Mouse (Mus musculus) mature B cell (primary cell): Measurements from ENCODE around the gene Llcfc1.

Source experiments
- in situ Hi-C: fragments of 300-500 bp; cut with MboI; formaldehyde crosslinking; loops from 2 replicates; pipeline ENCODE4 v1.14.3; 2019

Gene Llcfc1

GRCm38 (mm10) chr6:41684131-41684530 lies at the start of gene Llcfc1:
Gene Llcfc1, plus strand, starts transcription at chr6:41684431.
- in situ Hi-C loops = no loop called here

- in situ Hi-C loops = no loop called here
Measured at GRCm38 (mm10) chr6:41635211-41635610, 49.0 kb upstream of the Llcfc1 start.

GRCm38 (mm10) chr6:41636178-41636577 lies 48.1 kb upstream of the Llcfc1 start, which contains the start of gene Trpv6:
Gene Trpv6, minus strand, starts transcription at chr6:41636405.
- in situ Hi-C loops = no loop called here

- in situ Hi-C loops = no loop called here
Measured at GRCm38 (mm10) chr6:41637393-41637792, 46.8 kb upstream of the Llcfc1 start.

- in situ Hi-C loops = no loop called here
Measured at GRCm38 (mm10) chr6:41637927-41638506, 46.2 kb upstream of the Llcfc1 start.

- in situ Hi-C loops = no loop called here
Measured at GRCm38 (mm10) chr6:41640449-41640848, 43.8 kb upstream of the Llcfc1 start.

- in situ Hi-C loops = no loop called here
Measured at GRCm38 (mm10) chr6:41641173-41641866, 42.9 kb upstream of the Llcfc1 start.

GRCm38 (mm10) chr6:41642765-41643164 lies 41.5 kb upstream of the Llcfc1 start:
- in situ Hi-C loops = no loop called here

GRCm38 (mm10) chr6:41643227-41643626 lies 41.0 kb upstream of the Llcfc1 start:
- in situ Hi-C loops = no loop called here

- in situ Hi-C loops = no loop called here
Measured at GRCm38 (mm10) chr6:41646220-41646619, 38.0 kb upstream of the Llcfc1 start.

GRCm38 (mm10) chr6:41646672-41647071 lies 37.6 kb upstream of the Llcfc1 start:
- in situ Hi-C loops = no loop called here

- in situ Hi-C loops = no loop called here
Measured at GRCm38 (mm10) chr6:41653173-41653572, 31.1 kb upstream of the Llcfc1 start.

GRCm38 (mm10) chr6:41654648-41655047 lies 29.6 kb upstream of the Llcfc1 start:
- in situ Hi-C loops = no loop called here

- in situ Hi-C loops = no loop called here
Measured at GRCm38 (mm10) chr6:41658487-41658886, 25.7 kb upstream of the Llcfc1 start.

GRCm38 (mm10) chr6:41662320-41662719 lies 21.9 kb upstream of the Llcfc1 start:
- in situ Hi-C loops = no loop called here

- in situ Hi-C loops = no loop called here
Measured at GRCm38 (mm10) chr6:41676530-41676929, 7.7 kb upstream of the Llcfc1 start.

GRCm38 (mm10) chr6:41680669-41681068 lies 3.6 kb upstream of the Llcfc1 start, which contains the start of gene Trpv5:
Gene Trpv5, minus strand, starts transcription at chr6:41680769.
- in situ Hi-C loops = no loop called here

GRCm38 (mm10) chr6:41681656-41682055 lies 2.6 kb upstream of the Llcfc1 start:
- in situ Hi-C loops = no loop called here

- in situ Hi-C loops = no loop called here
Measured at GRCm38 (mm10) chr6:41684911-41685310, 680 bp downstream of the Llcfc1 start.

GRCm38 (mm10) chr6:41685596-41685995 lies 1.4 kb downstream of the Llcfc1 start:
- in situ Hi-C loops = no loop called here

- in situ Hi-C loops = no loop called here
Measured at GRCm38 (mm10) chr6:41692200-41692599, 8.0 kb downstream of the Llcfc1 start.

- in situ Hi-C loops = no loop called here
Measured at GRCm38 (mm10) chr6:41694407-41694806, 10.2 kb downstream of the Llcfc1 start.

GRCm38 (mm10) chr6:41701245-41701644 lies 17.0 kb downstream of the Llcfc1 start:
- in situ Hi-C loops = no loop called here

- in situ Hi-C loops = no loop called here
Measured at GRCm38 (mm10) chr6:41702928-41703327, 18.7 kb downstream of the Llcfc1 start.
